Mouse (Mus musculus): ENCODE data around the gene Mrps26.

DNA sequence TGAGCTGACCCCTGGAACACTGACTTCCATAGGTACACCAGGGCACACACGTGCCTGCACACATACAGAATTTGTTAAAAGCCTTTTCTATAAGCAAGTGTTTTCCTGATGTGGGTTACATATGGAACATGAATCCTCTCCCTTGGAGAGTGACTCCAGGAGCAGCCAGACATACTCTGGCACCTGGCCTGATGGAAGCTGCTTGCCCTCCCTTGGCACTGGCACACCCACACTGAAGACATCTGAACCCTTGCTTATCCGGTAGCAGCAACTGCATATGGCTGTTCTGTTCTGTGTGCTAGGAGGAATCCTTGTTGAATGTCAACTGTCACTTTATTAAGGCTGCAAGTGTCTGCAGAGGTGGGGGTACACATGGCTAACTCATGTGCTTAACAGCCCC lies 27.5 kb downstream of the Mrps26 start:
- TF ChIP-seq CTCF (conservative IDR thresholded peaks at IDR 0.05; ENCODE audit: insufficient read depth, insufficient read length, low read depth, low read length) (no peak), POLR2A (IDR thresholded peaks at IDR 0.05; ENCODE audit: low read depth, low read length) (no peak)

Data from kidney, adult 2 months (tissue).